Mouse (Mus musculus): Measurements from ENCODE around the gene Vat1l.

- TF ChIP-seq CTCF (IDR thresholded peaks at IDR 0.05; ENCODE audit: low read depth, low read length) (no peak), POLR2A (IDR thresholded peaks at IDR 0.05; ENCODE audit: extremely low read depth, insufficient read depth, low read length) (no peak)
Measured at GRCm38 (mm10) chr8:114193334-114193733, 12.1 kb upstream of the Vat1l start.

Data from liver, adult 2 months (tissue).